Mouse (Mus musculus): ENCODE data around the gene Rad23a.

DNA sequence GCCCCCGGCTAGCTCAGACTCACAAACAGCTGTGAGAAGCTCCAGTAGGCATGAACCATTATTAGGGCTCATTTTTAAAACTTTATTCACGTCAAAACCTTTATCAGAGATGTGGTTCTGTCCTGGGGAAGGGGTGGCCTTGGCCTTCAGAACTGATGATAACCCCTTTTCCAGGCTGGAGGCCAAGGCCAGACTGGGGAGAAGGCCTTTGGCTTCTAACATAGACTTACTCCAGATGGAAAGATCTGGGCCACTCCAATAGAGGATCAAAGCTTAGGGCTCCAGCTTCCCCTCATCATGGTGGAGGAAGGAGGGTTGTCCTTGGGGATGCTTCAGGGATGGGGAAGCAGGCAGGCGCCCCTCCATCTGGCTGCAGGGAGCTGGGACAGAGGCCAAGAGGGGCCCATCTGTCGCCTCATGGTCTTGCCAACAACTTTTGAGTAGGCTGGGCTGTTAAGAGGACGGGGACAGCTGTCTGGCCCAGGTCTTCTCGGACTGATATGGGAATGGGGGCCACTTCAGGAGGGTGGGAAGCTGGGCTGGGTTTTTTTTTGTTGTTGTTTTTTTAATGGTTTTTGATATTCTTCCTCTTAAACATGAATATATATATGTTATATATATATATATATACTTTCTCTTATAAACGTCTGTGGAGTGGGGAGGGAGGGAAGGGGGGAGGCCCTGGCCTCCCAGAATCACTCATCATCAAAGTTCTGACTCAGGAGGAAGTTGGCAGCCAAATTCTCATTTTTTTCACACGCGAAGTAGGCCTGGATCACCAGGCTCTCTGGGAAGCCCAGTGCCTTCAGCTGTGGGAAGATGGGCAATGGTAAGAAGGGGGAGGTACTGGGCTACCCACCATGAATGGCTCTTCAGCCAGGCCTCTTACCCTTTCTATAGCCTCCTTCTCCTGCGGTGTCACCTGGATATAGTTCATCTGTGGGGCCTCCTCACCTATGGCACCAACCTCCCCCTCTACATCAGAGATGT lies 5.3 kb downstream of the Rad23a start:
- TF ChIP-seq POLR2A (IDR thresholded peaks at IDR 0.05; ENCODE audit: low read depth, low read length): no peak
- no peak for TF ChIP-seq CTCF (IDR thresholded peaks at IDR 0.05; ENCODE audit: extremely low read depth, insufficient read length, insufficient replicate concordance, low read depth, low read length)
